Mouse (Mus musculus) erythroblast, embryonic 14.5 days (primary cell): ENCODE results near the gene Gldc. TPM values are rescaled to one million over a fixed set of nuclear protein-coding genes. Genes with fewer than 3 reads are reported as not detected.

Experiments
- H3K27me3 ChIP-seq: 2 replicates; pipeline ENCODE4 v1.6.1; 2012; ENCODE audit warnings: inconsistent platforms; ENCODE audit not compliant: control insufficient read depth
- H3K36me3 ChIP-seq: 2 replicates; pipeline ENCODE4 v1.6.1; 2012; ENCODE audit warnings: mild to moderate bottlenecking, inconsistent platforms; ENCODE audit not compliant: control insufficient read depth
- H3K4me1 ChIP-seq: 2 replicates; pipeline ENCODE4 v1.6.1; 2012; ENCODE audit warnings: inconsistent platforms; ENCODE audit not compliant: control insufficient read depth
- H3K4me3 ChIP-seq: replicated peaks from 2 replicates; pipeline ENCODE3; 2012; ENCODE audit warnings: moderate library complexity, mild to moderate bottlenecking, inconsistent platforms
- H3K9me3 ChIP-seq: 2 replicates; pipeline ENCODE4 v1.6.1; 2012; ENCODE audit warnings: low read length, inconsistent platforms, mixed read lengths; ENCODE audit not compliant: control insufficient read depth
- GATA1 ChIP-seq: IDR thresholded peaks from 2 replicates; pipeline ENCODE4 v1.6.1; 2012; ENCODE audit warnings: low read length, inconsistent platforms, mixed read lengths
- TAL1 ChIP-seq: IDR thresholded peaks from 3 replicates; pipeline ENCODE4 v1.6.1; 2012; ENCODE audit warnings: low read length, inconsistent platforms, mixed read lengths
- polyA plus RNA-seq: library from polyadenylated mRNA; stranded (reverse); fragments of >175 nt; gene quantifications from 2 replicates; pipeline ENCODE4 v1.2.3, GENCODE M21; 2012

Gene Gldc
- polyA plus RNA-seq, 1 experiment = 0.03 TPM

GRCm38 (mm10) chr19:30145106-30145505 lies 30.1 kb downstream of the Gldc start:
- H3K27me3 ChIP-seq = no peaks in the 10 kb centered on the region
- H3K4me3 ChIP-seq = no peak overlapping the region
- H3K9me3 ChIP-seq = no peaks in the 10 kb centered on the region
- H3K36me3 ChIP-seq = no peaks in the 10 kb centered on the region; the same call in 1 of the 2 replicates
- TF ChIP-seq GATA1 = no peak
- no peak for TF ChIP-seq TAL1
- H3K4me1 ChIP-seq = no peaks in the 10 kb centered on the region

GRCm38 (mm10) chr19:30136308-30136707 lies 38.9 kb downstream of the Gldc start:
- peaks cover 2% of the 10 kb centered on the region; the same call in 1 of the 2 replicates for H3K36me3 ChIP-seq
- no peak overlapping the region for H3K4me3 ChIP-seq
- no peaks in the 10 kb centered on the region for H3K9me3 ChIP-seq
- no peaks in the 10 kb centered on the region for H3K4me1 ChIP-seq
- no peaks in the 10 kb centered on the region for H3K27me3 ChIP-seq
- TF ChIP-seq TAL1 = no peak
- TF ChIP-seq GATA1 = no peak

GRCm38 (mm10) chr19:30128177-30128576 lies 47.1 kb downstream of the Gldc start:
- TF ChIP-seq GATA1 (no peak), TAL1 (no peak)
- Histone ChIP-seq H3K9me3 (no peaks in the 10 kb centered on the region), H3K36me3 (no peaks in the 10 kb centered on the region; the same call in 1 of the 2 replicates), H3K27me3 (no peaks in the 10 kb centered on the region), H3K4me1 (peaks cover 1% of the 10 kb centered on the region), H3K4me3 (no peak overlapping the region)

DNA sequence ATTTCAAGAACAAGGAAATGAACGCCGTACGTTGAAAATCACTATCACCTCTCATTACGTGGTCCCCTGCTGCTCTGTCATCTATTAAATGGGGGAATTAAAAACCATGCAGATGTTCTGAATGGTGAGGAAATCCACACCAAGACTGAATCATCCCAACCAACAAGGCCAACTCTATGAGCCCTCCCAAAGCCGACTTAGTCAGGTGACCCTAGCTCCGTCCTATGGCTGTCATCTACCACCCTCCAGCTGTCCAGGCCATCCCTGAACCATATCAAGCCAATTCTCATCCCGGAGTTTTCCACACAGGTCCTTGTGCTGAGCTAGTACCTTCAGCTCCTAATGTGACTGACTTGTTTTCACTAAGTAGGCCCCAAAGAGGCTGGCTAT lies 49.6 kb downstream of the Gldc start:
- no peaks in the 10 kb centered on the region; the same call in 1 of the 2 replicates for H3K36me3 ChIP-seq
- no peaks in the 10 kb centered on the region for H3K27me3 ChIP-seq
- no peak for TF ChIP-seq GATA1
- no peak for TF ChIP-seq TAL1
- H3K9me3 ChIP-seq = no peaks in the 10 kb centered on the region
- no peak overlapping the region for H3K4me3 ChIP-seq
- H3K4me1 ChIP-seq = peaks cover 1% of the 10 kb centered on the region

- no peaks in the 10 kb centered on the region for H3K9me3 ChIP-seq
- no peak for TF ChIP-seq TAL1
- no peak for TF ChIP-seq GATA1
- no peak overlapping the region for H3K4me3 ChIP-seq
- no peaks in the 10 kb centered on the region for H3K27me3 ChIP-seq
- H3K4me1 ChIP-seq = peaks cover 1% of the 10 kb centered on the region
- H3K36me3 ChIP-seq = no peaks in the 10 kb centered on the region; the same call in 1 of the 2 replicates
Observed at GRCm38 (mm10) chr19:30124999-30125669, 50.1 kb downstream of the Gldc start.

DNA sequence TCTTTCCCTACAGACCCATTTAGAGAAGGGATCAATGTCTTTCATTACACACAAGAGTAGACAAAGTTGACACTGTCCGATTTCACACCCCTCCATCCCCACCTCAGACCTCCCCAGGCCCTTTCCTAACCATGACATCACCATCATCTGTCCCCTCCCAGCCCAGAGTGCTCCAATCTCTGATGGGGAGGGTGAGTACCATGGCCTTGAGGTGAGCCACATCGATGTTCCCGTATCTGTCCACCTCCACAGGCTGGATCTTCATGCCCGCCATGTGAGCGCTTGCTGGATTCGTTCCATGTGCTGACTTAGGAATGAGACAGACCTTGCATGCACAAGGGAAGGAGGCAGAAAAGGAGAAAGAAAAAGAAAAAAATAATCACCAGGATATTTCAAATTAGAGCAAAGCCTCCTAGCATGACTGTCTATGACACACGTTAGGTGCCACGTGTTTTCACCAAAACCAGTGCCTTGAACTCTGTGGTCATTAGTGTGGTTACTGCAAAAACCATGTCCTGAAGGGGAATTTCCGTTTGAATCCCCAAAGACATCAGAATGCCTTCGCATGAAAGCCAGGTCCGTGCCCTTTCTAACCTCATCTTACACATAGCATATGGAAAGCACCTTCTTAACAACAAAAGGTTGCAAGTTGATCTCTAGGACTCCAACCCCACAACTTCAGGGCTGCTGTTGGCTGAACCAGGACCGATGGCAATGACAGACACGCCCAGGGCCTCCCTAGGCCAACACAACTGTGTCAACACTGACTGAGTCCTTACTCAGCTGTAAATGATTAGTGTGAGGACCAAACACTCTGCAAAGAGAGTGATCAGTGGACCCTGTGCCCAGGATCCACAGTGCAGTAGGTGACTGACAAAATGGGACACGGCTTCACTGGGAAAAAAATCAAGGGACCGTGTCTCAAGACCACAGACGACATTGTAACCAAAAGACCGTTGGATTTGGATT lies 56.6 kb downstream of the Gldc start:
- H3K4me1 ChIP-seq = no peaks in the 10 kb centered on the region
- H3K27me3 ChIP-seq = no peaks in the 10 kb centered on the region
- no peak for TF ChIP-seq GATA1
- no peak for TF ChIP-seq TAL1
- no peaks in the 10 kb centered on the region for H3K9me3 ChIP-seq
- no peaks in the 10 kb centered on the region; the same call in 1 of the 2 replicates for H3K36me3 ChIP-seq
- H3K4me3 ChIP-seq = no peak overlapping the region

DNA sequence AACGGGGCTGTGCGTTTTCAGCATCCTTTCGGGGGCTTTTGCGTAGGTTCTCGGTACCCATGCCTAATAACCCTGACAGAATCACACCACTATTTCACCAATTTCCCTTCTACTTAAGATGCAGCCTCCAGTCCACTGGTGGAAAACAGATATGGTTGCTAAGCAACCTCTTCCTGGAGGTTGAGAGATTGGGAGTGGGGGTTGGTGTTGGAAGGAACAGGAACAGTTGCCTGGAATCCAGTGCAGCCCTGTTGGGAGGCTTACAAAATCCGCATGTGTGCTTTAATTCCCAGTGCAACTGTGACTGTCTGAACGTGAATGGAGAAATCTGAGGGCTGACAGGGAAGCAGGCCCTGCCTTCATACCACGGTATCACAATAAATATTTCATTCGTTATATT lies 57.5 kb downstream of the Gldc start:
- Histone ChIP-seq H3K9me3 (no peaks in the 10 kb centered on the region), H3K27me3 (no peaks in the 10 kb centered on the region), H3K4me3 (no peak overlapping the region), H3K4me1 (no peaks in the 10 kb centered on the region), H3K36me3 (no peaks in the 10 kb centered on the region; the same call in 1 of the 2 replicates)
- no peak for TF ChIP-seq TAL1

- no peaks in the 10 kb centered on the region for H3K4me1 ChIP-seq
- H3K9me3 ChIP-seq = no peaks in the 10 kb centered on the region
- TF ChIP-seq GATA1 = no peak
- TF ChIP-seq TAL1 = no peak
- H3K27me3 ChIP-seq = no peaks in the 10 kb centered on the region
- H3K4me3 ChIP-seq = no peak overlapping the region
- H3K36me3 ChIP-seq = no peaks in the 10 kb centered on the region; the same call in 1 of the 2 replicates
Observed at GRCm38 (mm10) chr19:30117241-30117640, 58.0 kb downstream of the Gldc start.

- Histone ChIP-seq H3K9me3 (no peaks in the 10 kb centered on the region), H3K36me3 (no peaks in the 10 kb centered on the region; the same call in 1 of the 2 replicates), H3K27me3 (no peaks in the 10 kb centered on the region), H3K4me1 (no peaks in the 10 kb centered on the region), H3K4me3 (no peak overlapping the region)
- no peak for TF ChIP-seq GATA1
- no peak for TF ChIP-seq TAL1
Observed at GRCm38 (mm10) chr19:30115606-30116005, 59.6 kb downstream of the Gldc start.
